Mouse (Mus musculus): Measurements from ENCODE around the gene Rgs21.

Gene Rgs21

GRCm38 (mm10) chr1:144567567-144567966 lies at the start of gene Rgs21:
Rgs21 (minus strand) TSS chr1:144567667.
- DNase-seq (ENCODE audit: low spot score in 2 of 2), result no peak

GRCm38 (mm10) chr1:144604071-144604470 lies 36.6 kb upstream of the Rgs21 start:
- DNase-seq (ENCODE audit: low spot score in 2 of 2), result no peak

- DNase-seq (ENCODE audit: low spot score in 2 of 2), result no peak
Observed at GRCm38 (mm10) chr1:144602987-144603386, 35.5 kb upstream of the Rgs21 start.

- DNase-seq (ENCODE audit: low spot score in 2 of 2), result no peak
Observed at GRCm38 (mm10) chr1:144579321-144579720, 11.9 kb upstream of the Rgs21 start.

GRCm38 (mm10) chr1:144572972-144573371 lies 5.5 kb upstream of the Rgs21 start:
- DNase-seq (ENCODE audit: low spot score in 2 of 2), result no peak

GRCm38 (mm10) chr1:144569905-144570304 lies 2.4 kb upstream of the Rgs21 start:
- no peak for DNase-seq (ENCODE audit: low spot score in 2 of 2)

GRCm38 (mm10) chr1:144545142-144545541 lies 22.3 kb downstream of the Rgs21 start:
- DNase-seq (ENCODE audit: low spot score in 2 of 2), result no peak

GRCm38 (mm10) chr1:144544497-144544961 lies 22.9 kb downstream of the Rgs21 start:
- DNase-seq (ENCODE audit: low spot score in 2 of 2), result no peak

- no peak for DNase-seq (ENCODE audit: low spot score in 2 of 2)
Observed at GRCm38 (mm10) chr1:144531746-144532145, 35.7 kb downstream of the Rgs21 start.

- DNase-seq (ENCODE audit: low spot score in 2 of 2), result peak; percentile 56 to 58
Observed at GRCm38 (mm10) chr1:144517878-144518426, 49.5 kb downstream of the Rgs21 start.

GRCm38 (mm10) chr1:144502241-144502640 lies 65.2 kb downstream of the Rgs21 start:
- DNase-seq (ENCODE audit: low spot score in 2 of 2), result peak in 1 of 2 experiments; percentile 6

- DNase-seq (ENCODE audit: low spot score in 2 of 2), result no peak
Observed at GRCm38 (mm10) chr1:144500423-144500822, 67.0 kb downstream of the Rgs21 start.

GRCm38 (mm10) chr1:144499719-144500118 lies 67.7 kb downstream of the Rgs21 start:
- no peak for DNase-seq (ENCODE audit: low spot score in 2 of 2)

- DNase-seq (ENCODE audit: low spot score in 2 of 2), result no peak
Observed at GRCm38 (mm10) chr1:144498725-144499124, 68.7 kb downstream of the Rgs21 start.

GRCm38 (mm10) chr1:144498051-144498450 lies 69.4 kb downstream of the Rgs21 start:
- peak; percentile 5 to 24 for DNase-seq (ENCODE audit: low spot score in 2 of 2)

GRCm38 (mm10) chr1:144493336-144493735 lies 74.1 kb downstream of the Rgs21 start:
- no peak for DNase-seq (ENCODE audit: low spot score in 2 of 2)

- DNase-seq (ENCODE audit: low spot score in 2 of 2), result no peak
Observed at GRCm38 (mm10) chr1:144488223-144488835, 79.1 kb downstream of the Rgs21 start.
